Mouse (Mus musculus) spleen, postnatal 10 days (tissue): Measurements from ENCODE around the gene Myl7.
A peak's percentile ranks its signal among the peaks of the same experiment; 100 is the strongest.
"Not testable (repeated sequence)": the region's sequence is repeated elsewhere in the genome, so short reads cannot be mapped to it uniquely, and the experiment has no call there.

Experiments
- DNase-seq, 2 experiments: peaks; one replicate each; pipeline ENCODE4 v3.0.0; 2021 to 2022; ENCODE audit warnings: low spot score in 2 of 2

Myl7 gene

GRCm38 (mm10) chr11:5904357-5904756 is 5.8 kb upstream of the Myl7 start:
- no peak for DNase-seq

- no peak for DNase-seq
Observed at GRCm38 (mm10) chr11:5903844-5904243, 5.3 kb upstream of the Myl7 start.

GRCm38 (mm10) chr11:5902390-5902789 is 3.8 kb upstream of the Myl7 start:
- no peak for DNase-seq

GRCm38 (mm10) chr11:5901950-5902349 is 3.4 kb upstream of the Myl7 start:
- DNase-seq: peak in 1 of 2 experiments; percentile 34

- no peak for DNase-seq
Observed at GRCm38 (mm10) chr11:5901320-5901719, 2.7 kb upstream of the Myl7 start.

- no peak for DNase-seq
Observed at GRCm38 (mm10) chr11:5899286-5899685, 704 bp upstream of the Myl7 start.

GRCm38 (mm10) chr11:5897839-5898238 is 743 bp downstream of the Myl7 start:
- DNase-seq: no peak

- DNase-seq: peak in 1 of 2 experiments; percentile 33
Observed at GRCm38 (mm10) chr11:5897230-5897629, 1.4 kb downstream of the Myl7 start.

GRCm38 (mm10) chr11:5893807-5894206 is 4.8 kb downstream of the Myl7 start:
- no peak for DNase-seq

- no peak for DNase-seq
Observed at GRCm38 (mm10) chr11:5892810-5893368, 5.7 kb downstream of the Myl7 start.

- DNase-seq: no peak
Observed at GRCm38 (mm10) chr11:5892151-5892591, 6.4 kb downstream of the Myl7 start.

- DNase-seq: not testable (repeated sequence)
Observed at GRCm38 (mm10) chr11:5888563-5888962, 10.0 kb downstream of the Myl7 start.

GRCm38 (mm10) chr11:5887250-5887649 is 11.3 kb downstream of the Myl7 start:
- DNase-seq: no peak

GRCm38 (mm10) chr11:5886187-5886586 is 12.4 kb downstream of the Myl7 start:
- DNase-seq: peak in 1 of 2 experiments; percentile 73

GRCm38 (mm10) chr11:5882518-5882917 is 16.1 kb downstream of the Myl7 start:
- no peak for DNase-seq

- DNase-seq: peak; percentile 45 to 80
Observed at GRCm38 (mm10) chr11:5879905-5880304, 18.7 kb downstream of the Myl7 start.

GRCm38 (mm10) chr11:5878661-5879060 is 19.9 kb downstream of the Myl7 start:
- DNase-seq: no peak

GRCm38 (mm10) chr11:5877921-5878526 is 20.6 kb downstream of the Myl7 start, which contains the start of gene Pold2:
Gene Pold2, minus strand, starts transcription at chr11:5878292.
- DNase-seq: peak; percentile 92 to 98

GRCm38 (mm10) chr11:5877421-5877820 is 21.2 kb downstream of the Myl7 start:
- DNase-seq: no peak

- no peak for DNase-seq
Observed at GRCm38 (mm10) chr11:5873192-5873591, 25.4 kb downstream of the Myl7 start.

GRCm38 (mm10) chr11:5872707-5873106 is 25.9 kb downstream of the Myl7 start:
- DNase-seq: no peak

GRCm38 (mm10) chr11:5870069-5870468 is 28.5 kb downstream of the Myl7 start:
- no peak for DNase-seq

- DNase-seq: no peak
Observed at GRCm38 (mm10) chr11:5869331-5869730, 29.3 kb downstream of the Myl7 start.

- DNase-seq: no peak
Observed at GRCm38 (mm10) chr11:5868324-5868723, 30.3 kb downstream of the Myl7 start.
